Mouse (Mus musculus) CD4-positive naive resting alpha-beta T cell, adult 57 days (primary cell): ENCODE measurements around the gene Cav2. TPM values are rescaled to one million over a fixed set of nuclear protein-coding genes. Genes with fewer than 3 reads are reported as not detected.

Experiments
- total RNA-seq: library from RNA; stranded (reverse); gene quantifications from one replicate; pipeline ENCODE4 v1.2.4, GENCODE M21; 2023

Gene Cav2
- 1.4 TPM for total RNA-seq

GRCm38 (mm10) chr6:17280939-17281756 is at the start of gene Cav2:
Gene Cav2, plus strand, starts transcription at chr6:17281185.

GRCm38 (mm10) chr6:17305954-17306601 is 25.1 kb downstream of the Cav2 start, which contains the start of gene Cav1:
Gene Cav1, plus strand, starts transcription at chr6:17306335.

Other genes with a start within 250 kb of the Cav2 start
- gene Tes, start 216.0 kb upstream of the Cav2 start, total RNA-seq: 276 TPM
- gene Cav1, start 25.1 kb downstream of the Cav2 start, total RNA-seq: 9.5 TPM
- 2.1 TPM for gene Met, start 182.6 kb downstream of the Cav2 start, total RNA-seq